Mouse (Mus musculus): ENCODE results near the gene Napsa. TPM values are rescaled to one million over a fixed set of nuclear protein-coding genes. Genes with fewer than 3 reads are reported as not detected.

Napsa gene
- polyA plus RNA-seq, 1 experiment from 2014 or later: 1.0 TPM

- 0 out of 2 replicates have a peak, but pooled peaks cover 9% of the 10 kb centered on the region for H3K27me3 ChIP-seq
- no peaks in the 10 kb centered on the region for H3K36me3 ChIP-seq
- H3K9ac ChIP-seq: no peak overlapping the region
- H3K27ac ChIP-seq: no peak overlapping the region
- WGBS: 85% methylated on average over 3 of the region's 3 CpGs
- no peaks in the 10 kb centered on the region for H3K4me1 ChIP-seq
- no peak overlapping the region for H3K4me2 ChIP-seq (replicated peaks)
- no peak for ATAC-seq (ENCODE audit: low FRiP score, low read depth)
- peaks cover 5% of the 10 kb centered on the region; the same call in 1 of the 2 replicates for H3K9me3 ChIP-seq
- H3K4me3 ChIP-seq: no peak overlapping the region
Measured at GRCm38 (mm10) chr7:44624543-44624826, 52.3 kb downstream of the Napsa start.

GRCm38 (mm10) chr7:44624828-44625227 lies 52.6 kb downstream of the Napsa start:
- H3K36me3 ChIP-seq: no peaks in the 10 kb centered on the region
- no peak for ATAC-seq (ENCODE audit: low FRiP score, low read depth)
- no peak overlapping the region for H3K4me2 ChIP-seq (replicated peaks)
- peaks cover 4% of the 10 kb centered on the region; the same call in 1 of the 2 replicates for H3K9me3 ChIP-seq
- no peaks in the 10 kb centered on the region for H3K4me1 ChIP-seq
- 0 out of 2 replicates have a peak, but pooled peaks cover 11% of the 10 kb centered on the region for H3K27me3 ChIP-seq
- no peak overlapping the region for H3K27ac ChIP-seq
- whole genome bisulfite sequencing: 57% methylated on average over 14 of the region's 14 CpGs
- no peak overlapping the region for H3K4me3 ChIP-seq
- no peak overlapping the region for H3K9ac ChIP-seq

- no peak overlapping the region for H3K9ac ChIP-seq
- ATAC-seq (ENCODE audit: low FRiP score, low read depth): no peak
- H3K4me3 ChIP-seq: no peak overlapping the region
- no peak overlapping the region for H3K27ac ChIP-seq
- 0 out of 2 replicates have a peak, but pooled peaks cover 12% of the 10 kb centered on the region for H3K27me3 ChIP-seq
- H3K4me2 ChIP-seq (replicated peaks): no peak overlapping the region
- no peaks in the 10 kb centered on the region for H3K4me1 ChIP-seq
- WGBS: 86% methylated on average over 13 of the region's 13 CpGs
- peaks cover 4% of the 10 kb centered on the region; the same call in 1 of the 2 replicates for H3K9me3 ChIP-seq
- no peaks in the 10 kb centered on the region for H3K36me3 ChIP-seq
Measured at GRCm38 (mm10) chr7:44625241-44626067, 53.3 kb downstream of the Napsa start.

DNA sequence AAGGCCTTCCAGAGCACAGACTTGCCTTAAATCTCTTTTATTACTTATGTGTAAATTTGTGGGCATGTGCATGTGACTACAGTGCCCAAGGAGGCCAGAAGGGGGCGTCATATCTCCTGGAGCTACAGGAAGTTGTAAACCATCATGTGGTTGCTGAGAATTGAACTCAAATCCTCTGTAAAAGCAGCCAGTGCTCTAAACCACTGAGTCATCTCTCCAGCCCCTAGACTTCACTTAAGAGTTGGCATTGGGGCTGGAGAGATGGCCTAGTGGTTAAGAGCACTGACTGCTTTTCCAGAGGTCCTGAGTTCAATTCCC lies 53.8 kb downstream of the Napsa start:
- Histone ChIP-seq H3K4me2 (replicated peaks) (no peak overlapping the region), H3K9me3 (peaks cover 4% of the 10 kb centered on the region; the same call in 1 of the 2 replicates), H3K4me3 (no peak overlapping the region), H3K27me3 (0 out of 2 replicates have a peak, but pooled peaks cover 12% of the 10 kb centered on the region), H3K4me1 (no peaks in the 10 kb centered on the region), H3K9ac (no peak overlapping the region), H3K36me3 (no peaks in the 10 kb centered on the region), H3K27ac (no peak overlapping the region)
- ATAC-seq (ENCODE audit: low FRiP score, low read depth): no peak
- 50% methylated on average over 1 of the region's 1 CpGs for WGBS

GRCm38 (mm10) chr7:44626966-44627365 lies 54.8 kb downstream of the Napsa start:
- H3K27me3 ChIP-seq: peaks cover 18% of the 10 kb centered on the region; the same call in 1 of the 2 replicates
- no peaks in the 10 kb centered on the region for H3K4me1 ChIP-seq
- no peak overlapping the region for H3K4me2 ChIP-seq (replicated peaks)
- H3K9me3 ChIP-seq: peaks cover 4% of the 10 kb centered on the region; the same call in 1 of the 2 replicates
- no peak overlapping the region for H3K4me3 ChIP-seq
- no peak overlapping the region for H3K27ac ChIP-seq
- WGBS: 81% methylated on average over 12 of the region's 13 CpGs
- no peak overlapping the region for H3K9ac ChIP-seq
- ATAC-seq (ENCODE audit: low FRiP score, low read depth): no peak
- no peaks in the 10 kb centered on the region for H3K36me3 ChIP-seq

DNA sequence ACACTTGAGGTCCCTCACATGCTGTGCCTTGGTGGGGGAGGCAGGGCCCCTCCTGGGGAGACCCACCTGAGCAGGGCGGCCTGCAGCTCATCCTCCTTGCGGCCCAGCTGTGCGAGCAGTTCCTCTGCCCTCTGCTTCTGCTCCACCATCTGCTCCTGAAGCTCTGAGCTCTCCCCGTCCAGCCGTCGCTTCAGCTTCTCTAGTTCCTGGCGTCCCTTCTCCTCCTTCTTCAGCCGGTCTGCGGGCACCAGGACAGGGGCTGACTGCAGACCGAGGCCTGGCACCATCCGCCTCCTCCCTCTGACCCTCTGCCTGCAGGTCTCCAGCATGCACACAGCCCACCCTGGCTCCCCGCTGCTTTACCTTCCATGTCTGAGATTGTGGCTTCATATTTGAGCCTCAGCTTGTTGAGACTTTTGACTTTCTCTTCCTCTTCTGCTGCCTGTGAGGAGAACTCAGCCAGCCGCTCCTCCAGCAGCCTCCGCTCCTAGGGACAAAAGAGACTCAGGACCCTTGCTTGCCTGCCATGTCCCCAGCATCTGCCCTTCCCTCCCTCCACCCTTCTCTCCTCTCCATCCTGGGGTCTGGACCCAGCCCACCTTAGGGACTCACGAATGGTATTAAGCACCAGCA lies 56.3 kb downstream of the Napsa start:
- H3K4me3 ChIP-seq: no peak overlapping the region
- WGBS: 87% methylated on average over 15 of the region's 15 CpGs
- H3K27me3 ChIP-seq: peaks cover 30% of the 10 kb centered on the region
- no peaks in the 10 kb centered on the region for H3K9me3 ChIP-seq
- ATAC-seq (ENCODE audit: low FRiP score, low read depth): no peak
- no peaks in the 10 kb centered on the region for H3K36me3 ChIP-seq
- H3K9ac ChIP-seq: no peak overlapping the region
- H3K4me2 ChIP-seq (replicated peaks): no peak overlapping the region
- no peak overlapping the region for H3K27ac ChIP-seq
- H3K4me1 ChIP-seq: no peaks in the 10 kb centered on the region

- ATAC-seq (ENCODE audit: low FRiP score, low read depth): no peak
- Histone ChIP-seq H3K27me3 (peaks cover 45% of the 10 kb centered on the region), H3K4me3 (no peak overlapping the region), H3K9ac (no peak overlapping the region), H3K36me3 (no peaks in the 10 kb centered on the region), H3K4me2 (replicated peaks) (no peak overlapping the region), H3K9me3 (no peaks in the 10 kb centered on the region), H3K4me1 (no peaks in the 10 kb centered on the region), H3K27ac (no peak overlapping the region)
- 79% methylated on average over 13 of the region's 13 CpGs for WGBS
Measured at GRCm38 (mm10) chr7:44630437-44630836, 58.3 kb downstream of the Napsa start.

DNA sequence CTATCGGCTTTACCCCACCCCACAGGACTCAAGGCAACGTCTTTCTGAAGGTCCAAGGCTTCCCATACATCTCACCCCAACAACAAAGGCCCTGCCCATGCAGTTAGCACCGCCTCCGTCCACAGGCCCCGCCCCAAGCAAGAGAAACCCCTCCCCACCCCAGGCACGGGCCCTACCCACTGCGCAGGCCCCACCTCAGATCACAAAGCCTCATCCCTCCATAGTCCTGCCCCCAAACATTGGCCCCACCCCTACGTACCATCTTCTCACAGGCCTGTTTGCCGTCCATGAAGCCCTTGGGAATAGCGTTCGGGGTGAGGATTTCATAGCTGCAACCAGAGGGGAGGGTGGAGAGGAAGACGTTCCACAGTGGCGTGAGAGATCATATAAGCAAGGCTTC lies 60.5 kb downstream of the Napsa start:
- no peak overlapping the region for H3K9ac ChIP-seq
- H3K9me3 ChIP-seq: no peaks in the 10 kb centered on the region
- H3K4me3 ChIP-seq: no peak overlapping the region
- 28% methylated on average over 13 of the region's 13 CpGs for WGBS
- H3K4me2 ChIP-seq (replicated peaks): no peak overlapping the region
- no peaks in the 10 kb centered on the region for H3K4me1 ChIP-seq
- no peak overlapping the region for H3K27ac ChIP-seq
- ATAC-seq (ENCODE audit: low FRiP score, low read depth): no peak
- H3K27me3 ChIP-seq: peaks cover 65% of the 10 kb centered on the region
- no peaks in the 10 kb centered on the region for H3K36me3 ChIP-seq

- WGBS: 13% methylated on average over 15 of the region's 15 CpGs
- Histone ChIP-seq H3K36me3 (no peaks in the 10 kb centered on the region), H3K27me3 (peaks cover 69% of the 10 kb centered on the region), H3K27ac (no peak overlapping the region), H3K4me1 (no peaks in the 10 kb centered on the region), H3K4me3 (no peak overlapping the region), H3K4me2 (replicated peaks) (no peak overlapping the region), H3K9ac (no peak overlapping the region), H3K9me3 (no peaks in the 10 kb centered on the region)
- ATAC-seq (ENCODE audit: low FRiP score, low read depth): no peak
Measured at GRCm38 (mm10) chr7:44633407-44633806, 61.2 kb downstream of the Napsa start.

Small RNA genes within 50 kb of the gene (microRNA-seq; reads per million reads assigned to microRNA genes)
- 0.52 reads per million for gene Mir7053

Other genes starting within 250 kb of the Napsa start
- 3.5 and 4.0 TPM in 2 replicates for gene Syt3, start 188.3 kb upstream of the Napsa start, polyA plus RNA-seq (2015; fragmentation: Nextera tagmentation; extraction: Ambion mirVana)
- gene 1700008O03Rik, start 186.6 kb upstream of the Napsa start, polyA plus RNA-seq (2015; fragmentation: Nextera tagmentation; extraction: Ambion mirVana): 1.1 TPM in 2 replicates
- 1.00 and 1.2 TPM in 2 replicates for gene Lrrc4b, start 143.4 kb upstream of the Napsa start, polyA plus RNA-seq (2015; fragmentation: Nextera tagmentation; extraction: Ambion mirVana)
- gene Aspdh, start 107.0 kb upstream of the Napsa start, polyA plus RNA-seq (2015; fragmentation: Nextera tagmentation; extraction: Ambion mirVana): 0.36 TPM in 1 of 2 replicates, not detected in the other
- gene Josd2, start 104.4 kb upstream of the Napsa start, polyA plus RNA-seq (2015; fragmentation: Nextera tagmentation; extraction: Ambion mirVana): 87.7 and 91.3 TPM in 2 replicates
- 104 and 106 TPM in 2 replicates for gene Emc10, start 75.9 kb upstream of the Napsa start, polyA plus RNA-seq (2015; fragmentation: Nextera tagmentation; extraction: Ambion mirVana)
- 22.4 and 22.9 TPM in 2 replicates for gene Fam71e1, start 75.8 kb upstream of the Napsa start, polyA plus RNA-seq (2015; fragmentation: Nextera tagmentation; extraction: Ambion mirVana)
- 0.08 and 0.10 TPM in 2 replicates for gene Mybpc2, start 47.7 kb upstream of the Napsa start, polyA plus RNA-seq (2015; fragmentation: Nextera tagmentation; extraction: Ambion mirVana)
- 0.19 and 0.25 TPM in 2 replicates for gene Spib, start 40.3 kb upstream of the Napsa start, polyA plus RNA-seq (2015; fragmentation: Nextera tagmentation; extraction: Ambion mirVana)
- gene Pold1, start 23.5 kb upstream of the Napsa start, polyA plus RNA-seq (2015; fragmentation: Nextera tagmentation; extraction: Ambion mirVana): 101 and 105 TPM in 2 replicates
- gene Nr1h2, start 18.4 kb upstream of the Napsa start, polyA plus RNA-seq (2015; fragmentation: Nextera tagmentation; extraction: Ambion mirVana): 70.5 and 72.4 TPM in 2 replicates
- gene Kcnc3, start 18.3 kb downstream of the Napsa start, polyA plus RNA-seq (2015; fragmentation: Nextera tagmentation; extraction: Ambion mirVana): 0.43 and 0.51 TPM in 2 replicates
- 1.8 and 4.0 TPM in 2 replicates for gene Myh14, start 98.5 kb downstream of the Napsa start, polyA plus RNA-seq (2015; fragmentation: Nextera tagmentation; extraction: Ambion mirVana)
- not detected in 2 replicates for gene Izumo2, start 136.4 kb downstream of the Napsa start, polyA plus RNA-seq (2015; fragmentation: Nextera tagmentation; extraction: Ambion mirVana)
- gene Vrk3, start 176.0 kb downstream of the Napsa start, polyA plus RNA-seq (2015; fragmentation: Nextera tagmentation; extraction: Ambion mirVana): 35.0 and 37.2 TPM in 2 replicates
- 1.7 and 1.8 TPM in 2 replicates for gene Zfp473, start 178.7 kb downstream of the Napsa start, polyA plus RNA-seq (2015; fragmentation: Nextera tagmentation; extraction: Ambion mirVana)
- 97.3 and 102 TPM in 2 replicates for gene Nup62, start 243.7 kb downstream of the Napsa start, polyA plus RNA-seq (2015; fragmentation: Nextera tagmentation; extraction: Ambion mirVana)
- gene Il4i1, start 244.0 kb downstream of the Napsa start, polyA plus RNA-seq (2015; fragmentation: Nextera tagmentation; extraction: Ambion mirVana): 1.4 and 2.5 TPM in 2 replicates
- 3.2 and 3.6 TPM in 2 replicates for gene Atf5, start 244.3 kb downstream of the Napsa start, polyA plus RNA-seq (2015; fragmentation: Nextera tagmentation; extraction: Ambion mirVana)

All from limb, embryonic 13.5 days (tissue).